In the genomic region with DNA sequence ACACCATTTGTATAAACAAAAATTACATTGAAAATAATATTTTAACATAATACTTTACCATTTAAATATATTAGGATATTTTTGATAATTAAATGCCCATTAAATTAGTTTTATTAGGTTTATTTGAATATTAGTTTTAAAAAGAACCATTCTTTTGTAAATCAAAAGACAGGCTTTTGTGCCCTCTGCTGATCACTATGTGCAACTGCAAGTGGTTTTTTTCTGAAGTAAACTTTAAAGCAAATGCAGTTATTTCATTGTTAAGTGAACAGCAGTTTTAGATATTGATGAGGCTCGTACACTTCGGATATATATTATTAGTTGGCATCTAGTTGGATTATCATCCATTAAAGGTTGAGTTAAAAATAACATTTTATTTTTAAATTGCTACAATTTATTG, we compare ENCODE assay signal across 10 mouse cellular contexts.
A peak's percentile ranks its signal among the peaks of the same experiment; 100 is the strongest.
DNase-seq lines count a peak whose midpoint lies in the region; ATAC-seq and TF ChIP-seq lines count a peak whose summit lies in the region.
"Had no signal": no experiment of that assay in that cellular context is flagged by ENCODE, and none has a peak within 500 bp of the region (broad histone marks: within the 10 kb centered on the region; RNA-seq: fewer than 3 reads in every experiment).

No protein-coding gene starts in this region.

- no peak overlapping the region for H3K9ac ChIP-seq in hindbrain, postnatal 0 days (replicated peaks; ENCODE audit: low read length)
- no peak overlapping the region for H3K9ac ChIP-seq in hindbrain, embryonic 16.5 days (ENCODE audit: low read depth, low read length)
- no peak overlapping the region for H3K9ac ChIP-seq in midbrain, embryonic 14.5 days (replicated peaks; ENCODE audit: low read length)
- H3K9ac ChIP-seq in midbrain, embryonic 15.5 days, result no peak overlapping the region
- H3K9ac ChIP-seq: heart, embryonic 15.5 days; lung, embryonic 15.5 days had no signal

- ATAC-seq in hindbrain, postnatal 0 days, result no peak
- ATAC-seq in hindbrain, embryonic 16.5 days, result no peak
- no peak for ATAC-seq in midbrain, embryonic 14.5 days (ENCODE audit: low FRiP score, low TSS enrichment)
- ATAC-seq in midbrain, embryonic 15.5 days (replicated peaks), result no peak

- H3K27ac ChIP-seq in hindbrain, postnatal 0 days, result no peak overlapping the region
- H3K27ac ChIP-seq in hindbrain, embryonic 16.5 days (ENCODE audit: low read depth, low read length), result no peak overlapping the region
- H3K27ac ChIP-seq in midbrain, embryonic 14.5 days (replicated peaks; ENCODE audit: low read depth, low read length), result no peak overlapping the region
- H3K27ac ChIP-seq in midbrain, embryonic 15.5 days, result no peak overlapping the region
- H3K27ac ChIP-seq: heart, embryonic 15.5 days; lung, embryonic 15.5 days had no signal

- 25% methylated on average over 2 of the region's 2 CpGs for WGBS in hindbrain, postnatal 0 days
- 18% methylated on average over 2 of the region's 2 CpGs for WGBS in hindbrain, embryonic 16.5 days
- WGBS in midbrain, embryonic 14.5 days, result 25% methylated on average over 2 of the region's 2 CpGs
- 32% methylated on average over 2 of the region's 2 CpGs for WGBS in midbrain, embryonic 15.5 days

- no peaks in the 10 kb centered on the region for H3K36me3 ChIP-seq in hindbrain, postnatal 0 days (ENCODE audit: insufficient read depth, low read length)
- H3K36me3 ChIP-seq in hindbrain, embryonic 16.5 days (ENCODE audit: control insufficient read depth, insufficient read depth, low read length), result no peaks in the 10 kb centered on the region
- no peaks in the 10 kb centered on the region for H3K36me3 ChIP-seq in midbrain, embryonic 14.5 days (ENCODE audit: control insufficient read depth, insufficient read depth, low read length)
- H3K36me3 ChIP-seq in midbrain, embryonic 15.5 days (replicated peaks), result no peaks in the 10 kb centered on the region
- H3K36me3 ChIP-seq: heart, embryonic 15.5 days; lung, embryonic 15.5 days had no signal

- no peaks in the 10 kb centered on the region for H3K4me1 ChIP-seq in hindbrain, postnatal 0 days (ENCODE audit: insufficient read depth, low read length)
- no peaks in the 10 kb centered on the region for H3K4me1 ChIP-seq in hindbrain, embryonic 16.5 days (ENCODE audit: control insufficient read depth, insufficient read depth, low read depth, low read length)
- H3K4me1 ChIP-seq in midbrain, embryonic 14.5 days (ENCODE audit: control insufficient read depth, insufficient read depth, low read length), result no peaks in the 10 kb centered on the region; the same call in 1 of the 2 replicates
- no peaks in the 10 kb centered on the region for H3K4me1 ChIP-seq in midbrain, embryonic 15.5 days
- H3K4me1 ChIP-seq: heart, embryonic 15.5 days; lung, embryonic 15.5 days had no signal

- no peak overlapping the region for H3K4me2 ChIP-seq in hindbrain, postnatal 0 days (ENCODE audit: low read depth, low read length)
- H3K4me2 ChIP-seq in hindbrain, embryonic 16.5 days (ENCODE audit: low read length), result no peak overlapping the region
- no peak overlapping the region for H3K4me2 ChIP-seq in midbrain, embryonic 14.5 days (ENCODE audit: low read length)
- no peak overlapping the region for H3K4me2 ChIP-seq in midbrain, embryonic 15.5 days
- H3K4me2 ChIP-seq: heart, embryonic 15.5 days; lung, embryonic 15.5 days had no signal

- peak; percentile 77 for DNase-seq in hindbrain, postnatal 0 days (ENCODE audit: low spot score)
- peak; percentile 82 for DNase-seq in midbrain, embryonic 14.5 days
- peak; percentile 41 for DNase-seq in brain, adult 2 months (ENCODE audit: low read depth, low spot score)
- DNase-seq in urinary bladder, postnatal 4 days (ENCODE audit: low spot score in 2 of 2), result no peak
- DNase-seq in urinary bladder, adult 18-20 months (ENCODE audit: low spot score in 2 of 2), result no peak
- DNase-seq: thymus, postnatal 4 days had no signal

- H3K27me3 ChIP-seq in hindbrain, postnatal 0 days (ENCODE audit: insufficient read depth, low read length), result no peaks in the 10 kb centered on the region
- no peaks in the 10 kb centered on the region for H3K27me3 ChIP-seq in hindbrain, embryonic 16.5 days (replicated peaks; ENCODE audit: control insufficient read depth, insufficient read depth, low read length)
- H3K27me3 ChIP-seq in midbrain, embryonic 14.5 days (ENCODE audit: control insufficient read depth, insufficient read depth, low read length), result no peaks in the 10 kb centered on the region
- no peaks in the 10 kb centered on the region for H3K27me3 ChIP-seq in midbrain, embryonic 15.5 days (replicated peaks)
- H3K27me3 ChIP-seq: heart, embryonic 15.5 days; lung, embryonic 15.5 days had no signal

- TF ChIP-seq CTCF in hindbrain, postnatal 0 days (IDR thresholded peaks at IDR 0.05; ENCODE audit: low read depth), result peak; percentile 72

- H3K4me3 ChIP-seq in hindbrain, postnatal 0 days (ENCODE audit: low read length), result no peak overlapping the region
- H3K4me3 ChIP-seq in hindbrain, embryonic 16.5 days (ENCODE audit: low read length), result no peak overlapping the region
- H3K4me3 ChIP-seq in midbrain, embryonic 14.5 days (replicated peaks; ENCODE audit: low read depth, low read length), result no peak overlapping the region
- no peak overlapping the region for H3K4me3 ChIP-seq in midbrain, embryonic 15.5 days
- H3K4me3 ChIP-seq: heart, embryonic 15.5 days; lung, embryonic 15.5 days had no signal

- no peaks in the 10 kb centered on the region for H3K9me3 ChIP-seq in hindbrain, postnatal 0 days (ENCODE audit: low read length)
- no peaks in the 10 kb centered on the region for H3K9me3 ChIP-seq in hindbrain, embryonic 16.5 days (ENCODE audit: control insufficient read depth, low read length)
- no peaks in the 10 kb centered on the region for H3K9me3 ChIP-seq in midbrain, embryonic 14.5 days (ENCODE audit: control insufficient read depth, low read length)
- H3K9me3 ChIP-seq in midbrain, embryonic 15.5 days, result no peaks in the 10 kb centered on the region
- H3K9me3 ChIP-seq: heart, embryonic 15.5 days; lung, embryonic 15.5 days had no signal

Comparison
In these comparisons a context has a peak if more than half of its experiments do, and no peak if none do; other contexts are left out.
1. DNase-seq: peak in hindbrain, postnatal 0 days (single experiment), midbrain, embryonic 14.5 days (single experiment) and brain, adult 2 months (single experiment); none in urinary bladder, postnatal 4 days (0 of 2) and urinary bladder, adult 18-20 months (0 of 2).